Mouse (Mus musculus) liver, postnatal 0 days (tissue): ENCODE data around the gene Stk19. TPM values are rescaled to one million over a fixed set of nuclear protein-coding genes. Genes with fewer than 3 reads are reported as not detected.
A peak's percentile ranks its signal among the peaks of the same experiment; 100 is the strongest.

Experiments used
- ATAC-seq: fragments of 200-750 bp; cut with Nextera tagmentation; 2 replicates; pipeline ENCODE4 v1.8.0; 2017; ENCODE audit warnings: mild to moderate bottlenecking, moderate library complexity
- DNase-seq: peaks from one replicate; pipeline ENCODE4 v3.0.0-alpha.2; 2016
- H3K27ac ChIP-seq: fragments of 300-500 bp; sonication (generic); 2 replicates; pipeline ENCODE4 v1.5.1; 2014; ENCODE audit warnings: antibody characterized with exemption, moderate library complexity, mild to moderate bottlenecking, low read depth
- H3K27me3 ChIP-seq: fragments of 300-500 bp; sonication (generic); 2 replicates; pipeline ENCODE4 v1.6.1; 2014; ENCODE audit warnings: low read length, control low read depth, mixed read lengths; ENCODE audit not compliant: insufficient read depth
- H3K36me3 ChIP-seq: fragments of 300-500 bp; sonication (generic); replicated peaks from 2 replicates; pipeline ENCODE4 v1.6.1; 2014; ENCODE audit warnings: mild to moderate bottlenecking, control low read depth, low read length, moderate library complexity, mixed read lengths; ENCODE audit not compliant: insufficient read depth
- H3K4me1 ChIP-seq: fragments of 300-500 bp; sonication (generic); 2 replicates; pipeline ENCODE4 v1.6.1; 2014; ENCODE audit warnings: antibody characterized with exemption, mild to moderate bottlenecking, control low read depth; ENCODE audit not compliant: insufficient read depth
- H3K4me2 ChIP-seq: fragments of 300-500 bp; sonication (generic); 2 replicates; pipeline ENCODE4 v1.6.1; 2014; ENCODE audit warnings: low read depth, mild to moderate bottlenecking, low read length, moderate library complexity, mixed read lengths
- H3K4me3 ChIP-seq: fragments of 300-500 bp; sonication (generic); 2 replicates; pipeline ENCODE4 v1.5.1; 2014; ENCODE audit warnings: low read depth, low read length
- H3K9ac ChIP-seq: fragments of 300-500 bp; sonication (generic); replicated peaks from 2 replicates; pipeline ENCODE4 v1.6.1; 2014; ENCODE audit warnings: mild to moderate bottlenecking, moderate library complexity
- H3K9me3 ChIP-seq: fragments of 300-500 bp; sonication (generic); 2 replicates; pipeline ENCODE4 v1.6.1; 2016; ENCODE audit warnings: mild to moderate bottlenecking, control low read depth, low read length, mixed read lengths
- CTCF ChIP-seq: sonication (generic); IDR thresholded peaks from 2 replicates; pipeline ENCODE4 v1.5.1; 2016; ENCODE audit warnings: antibody characterized with exemption, low read depth
- EP300 ChIP-seq: IDR thresholded peaks from 2 replicates; pipeline ENCODE4 v1.6.1; 2016; ENCODE audit warnings: antibody characterized with exemption, low read depth, mild to moderate bottlenecking
- WGBS: fragments of 180-500 bp; shearing (Covaris S2); extraction: QIAGEN DNeasy Blood & Tissue Kit; methylation state at CpG from one replicate; pipeline ENCODE4 v1.1.7; 2014; ENCODE audit not compliant: insufficient replicate concordance; 5-methylcytosine and 5-hydroxymethylcytosine counted together
- polyA plus RNA-seq: library from polyadenylated mRNA; unstranded; fragments of >200 nt; fragmentation: Nextera tagmentation; extraction: Ambion mirVana; gene quantifications from 2 replicates; pipeline ENCODE4 v1.2.1, GENCODE M21; 2015

The Stk19 gene
- polyA plus RNA-seq, result 12.6 and 13.1 TPM in 2 replicates

DNA sequence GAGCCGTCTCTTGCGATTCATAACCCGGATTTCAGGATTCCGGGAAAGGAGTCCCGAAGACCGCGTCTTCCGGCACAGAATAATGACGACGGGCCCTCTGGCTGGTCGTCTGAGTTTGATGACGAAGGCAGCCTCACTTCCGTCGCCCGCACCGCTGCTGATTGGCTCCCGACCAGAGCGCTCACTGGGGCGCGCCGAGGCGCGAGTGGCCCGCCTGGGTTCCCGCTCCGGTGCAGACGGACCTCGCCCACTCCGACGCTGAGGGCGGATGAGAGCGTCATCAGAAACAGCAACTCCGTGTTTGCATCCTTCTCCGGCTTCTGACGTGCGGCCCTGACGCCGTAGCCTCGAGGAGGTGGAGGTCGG is at the start of gene Stk19, which contains the start of gene Dxo:
TSS of gene Stk19 (minus strand) at position 90 of the 366 bp plus-strand sequence.
TSS of gene Dxo (plus strand) at position 164 of the 366 bp plus-strand sequence.
- ATAC-seq (peak; percentile 96), DNase-seq (peak; percentile 97)
- Histone ChIP-seq H3K4me3 (peak within 1 kb of the TSS; percentile 83), H3K36me3 (peaks cover 28% of the 10 kb centered on the region), H3K4me1 (peaks cover 16% of the 10 kb centered on the region), H3K27me3 (no peaks in the 10 kb centered on the region), H3K27ac (peak within 1 kb of the TSS; percentile 75), H3K4me2 (peak within 1 kb of the TSS; percentile 99), H3K9ac (peak within 1 kb of the TSS; percentile 71), H3K9me3 (no peaks in the 10 kb centered on the region)
- TF ChIP-seq CTCF (no peak), EP300 (peak; percentile 62; the same call in 1 of the 2 replicates)
- WGBS, result under 1% methylated on average over 40 of the region's 40 CpGs

- 84% methylated on average over 3 of the region's 3 CpGs for WGBS
- ATAC-seq, result no peak
- no peaks in the 10 kb centered on the region for H3K9me3 ChIP-seq
- no peaks in the 10 kb centered on the region for H3K27me3 ChIP-seq
- peaks cover 5% of the 10 kb centered on the region; the same call in 1 of the 2 replicates for H3K4me1 ChIP-seq
- H3K9ac ChIP-seq, result no peak overlapping the region
- H3K27ac ChIP-seq, result no peak overlapping the region
- no peak for DNase-seq
- H3K4me2 ChIP-seq, result no peak overlapping the region
- H3K4me3 ChIP-seq, result no peak overlapping the region
- no peaks in the 10 kb centered on the region for H3K36me3 ChIP-seq
- no peak for TF ChIP-seq CTCF
- TF ChIP-seq EP300, result no peak
Observed at GRCm38 (mm10) chr17:34885615-34886014, 48.9 kb upstream of the Stk19 start.

DNA sequence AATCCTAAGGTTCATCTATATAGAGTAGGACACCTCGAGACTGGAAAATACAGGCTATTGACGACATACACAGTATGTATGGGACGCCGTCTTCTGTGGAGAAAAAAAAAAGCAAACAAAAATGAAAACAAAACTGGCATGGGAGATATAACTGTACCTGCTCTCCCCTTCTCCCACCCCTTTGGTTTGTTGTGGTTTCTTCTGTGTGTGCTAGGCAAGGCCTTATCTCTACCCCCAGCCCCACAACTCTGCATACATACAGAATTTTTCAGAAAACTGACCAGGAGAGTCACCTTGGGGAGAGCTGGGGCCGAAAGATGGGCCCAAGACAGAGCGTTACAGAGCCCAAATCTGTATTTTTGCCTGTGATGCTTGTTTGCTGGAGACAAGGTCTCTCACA is 48.0 kb upstream of the Stk19 start:
- no peak overlapping the region for H3K4me2 ChIP-seq
- TF ChIP-seq CTCF (no peak), EP300 (no peak)
- no peak overlapping the region for H3K4me3 ChIP-seq
- H3K27me3 ChIP-seq, result no peaks in the 10 kb centered on the region
- no peaks in the 10 kb centered on the region for H3K36me3 ChIP-seq
- no peaks in the 10 kb centered on the region for H3K9me3 ChIP-seq
- WGBS, result 63% methylated on average over 6 of the region's 6 CpGs
- H3K4me1 ChIP-seq, result peaks cover 5% of the 10 kb centered on the region
- no peak overlapping the region for H3K9ac ChIP-seq
- DNase-seq, result no peak
- no peak overlapping the region for H3K27ac ChIP-seq
- ATAC-seq, result no peak

DNA sequence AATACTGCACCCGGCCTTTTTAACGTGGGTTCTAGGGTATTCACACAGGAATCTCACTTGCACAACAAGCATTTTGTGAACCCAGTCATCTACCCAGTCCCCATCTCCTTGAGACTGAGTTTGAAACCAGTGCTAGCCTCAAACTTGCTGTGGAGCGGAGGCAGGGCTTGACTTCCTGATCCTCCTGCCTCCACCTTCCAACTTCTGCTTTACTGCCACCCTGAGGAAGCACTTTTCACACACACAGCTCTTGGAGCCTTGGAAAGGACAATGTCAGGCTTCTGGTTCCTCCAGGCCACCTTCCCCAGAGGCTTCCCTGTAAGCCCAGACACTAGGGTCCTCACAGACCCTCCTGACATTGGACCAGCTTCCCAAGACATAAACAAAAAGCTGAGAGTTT is 46.6 kb upstream of the Stk19 start:
- no peaks in the 10 kb centered on the region for H3K9me3 ChIP-seq
- no peaks in the 10 kb centered on the region for H3K36me3 ChIP-seq
- TF ChIP-seq EP300 (no peak), CTCF (peak; percentile 33)
- H3K27me3 ChIP-seq, result no peaks in the 10 kb centered on the region
- H3K4me3 ChIP-seq, result no peak overlapping the region
- H3K27ac ChIP-seq, result no peak overlapping the region
- no peak overlapping the region for H3K9ac ChIP-seq
- peak; percentile 14 for DNase-seq
- no peak overlapping the region for H3K4me2 ChIP-seq
- 53% methylated on average over 3 of the region's 3 CpGs for WGBS
- peaks cover 8% of the 10 kb centered on the region for H3K4me1 ChIP-seq
- no peak for ATAC-seq

- Histone ChIP-seq H3K4me1 (peaks cover 8% of the 10 kb centered on the region), H3K36me3 (no peaks in the 10 kb centered on the region), H3K27me3 (no peaks in the 10 kb centered on the region), H3K9ac (peak within 1 kb of the TSS; percentile 34), H3K4me3 (peak within 1 kb of the TSS; percentile 39), H3K9me3 (no peaks in the 10 kb centered on the region), H3K27ac (peak within 1 kb of the TSS; percentile 73), H3K4me2 (peak within 1 kb of the TSS; percentile 64)
- WGBS, result 18% methylated on average over 15 of the region's 15 CpGs
- DNase-seq (peak; percentile 60), ATAC-seq (peak; percentile 71)
- TF ChIP-seq EP300, result peak; percentile 9; the same call in 1 of the 2 replicates
- TF ChIP-seq CTCF, result no peak
Observed at GRCm38 (mm10) chr17:34881683-34882310, 45.1 kb upstream of the Stk19 start, which contains the start of gene Gm20547. TSS of gene Gm20547 (minus strand) at chr17:34882042.

GRCm38 (mm10) chr17:34881166-34881565 is 44.4 kb upstream of the Stk19 start:
- Histone ChIP-seq H3K36me3 (no peaks in the 10 kb centered on the region), H3K9ac (no peak overlapping the region), H3K4me1 (peaks cover 8% of the 10 kb centered on the region), H3K27ac (peak overlapping the region; percentile 73), H3K27me3 (no peaks in the 10 kb centered on the region), H3K4me3 (no peak overlapping the region; the same call in 1 of the 2 replicates), H3K4me2 (peak overlapping the region; percentile 64), H3K9me3 (no peaks in the 10 kb centered on the region)
- DNase-seq (peak; percentile 11), ATAC-seq (no peak)
- TF ChIP-seq CTCF, result no peak
- TF ChIP-seq EP300, result no peak
